Mouse (Mus musculus) liver, postnatal 0 days (tissue): ENCODE results near the gene Ccdc136.

Experiments
- CTCF ChIP-seq: sonication (generic); IDR thresholded peaks from 2 replicates; pipeline ENCODE4 v1.5.1; 2016; ENCODE audit warnings: antibody characterized with exemption, low read depth
- EP300 ChIP-seq: IDR thresholded peaks from 2 replicates; pipeline ENCODE4 v1.6.1; 2016; ENCODE audit warnings: antibody characterized with exemption, low read depth, mild to moderate bottlenecking

DNA sequence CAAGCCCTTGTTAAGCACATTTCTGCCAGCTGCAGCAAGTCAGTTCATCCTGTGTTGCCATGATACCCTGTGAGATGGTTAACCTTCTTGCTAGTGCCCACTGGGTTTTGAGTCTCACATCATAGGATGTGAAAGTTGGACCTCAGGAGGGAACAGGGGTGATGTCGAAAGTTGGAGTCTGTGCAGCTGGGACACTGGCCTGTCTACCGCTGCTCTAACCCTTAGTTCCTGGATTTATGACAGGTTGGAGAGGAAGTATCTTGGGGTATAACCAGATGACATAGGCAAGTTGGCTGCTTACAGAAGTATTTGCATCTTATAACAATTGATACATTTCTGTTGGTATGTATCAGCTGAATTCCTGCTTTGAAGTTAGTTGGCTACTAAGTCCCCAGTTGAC lies 24.5 kb downstream of the Ccdc136 start:
- TF ChIP-seq CTCF, result no peak
- no peak for TF ChIP-seq EP300
